Mouse (Mus musculus) testis, adult 2 months (tissue): ENCODE data around the gene 1700003E16Rik. TPM values are rescaled to one million over a fixed set of nuclear protein-coding genes. Genes with fewer than 3 reads are reported as not detected.

Experiments used
- H3K27ac ChIP-seq: fragments of 200-500 bp; 2 replicates; pipeline ENCODE4 v1.5.1; 2012; ENCODE audit warnings: low read depth, low read length; ENCODE audit not compliant: control insufficient read depth, insufficient read depth
- H3K27me3 ChIP-seq: fragments of 200-500 bp; 2 replicates; pipeline ENCODE4 v1.6.1; 2012; ENCODE audit warnings: mild to moderate bottlenecking, low read length, moderate library complexity; ENCODE audit not compliant: control insufficient read depth, insufficient read depth
- H3K36me3 ChIP-seq: fragments of 200-500 bp; 2 replicates; pipeline ENCODE4 v1.6.1; 2012; ENCODE audit warnings: mild to moderate bottlenecking, low read length; ENCODE audit not compliant: control insufficient read depth, insufficient read depth
- H3K4me1 ChIP-seq: fragments of 200-500 bp; 2 replicates; pipeline ENCODE4 v1.6.1; 2012; ENCODE audit warnings: low read length; ENCODE audit not compliant: control insufficient read depth, insufficient read depth
- H3K4me3 ChIP-seq: fragments of 200-500 bp; 2 replicates; pipeline ENCODE4 v1.5.1; 2012; ENCODE audit warnings: low read depth, mild to moderate bottlenecking, low read length, moderate library complexity, mixed read lengths; ENCODE audit not compliant: control insufficient read depth
- CTCF ChIP-seq: fragments of 200-500 bp; IDR thresholded peaks from 2 replicates; pipeline ENCODE4 v1.5.1; 2012; ENCODE audit warnings: low read depth, mild to moderate bottlenecking, inconsistent platforms, low read length, moderate library complexity; ENCODE audit not compliant: control insufficient read depth, insufficient read depth, insufficient replicate concordance
- POLR2A ChIP-seq: fragments of 200-500 bp; IDR thresholded peaks from 2 replicates; pipeline ENCODE4 v1.6.1; 2012; ENCODE audit warnings: low read depth, mild to moderate bottlenecking, inconsistent platforms, low read length, moderate library complexity; ENCODE audit not compliant: control insufficient read depth
- polyA plus RNA-seq: library from polyadenylated mRNA; depleted of rRNA; stranded (reverse); fragments of >200 nt; gene quantifications from 2 replicates; pipeline ENCODE4 v1.2.3, GENCODE M21; 2012

1700003E16Rik gene
- polyA plus RNA-seq, 1 experiment = 604 TPM

- Histone ChIP-seq H3K27me3 (no peaks in the 10 kb centered on the region), H3K4me3 (no peak overlapping the region), H3K4me1 (peaks cover 29% of the 10 kb centered on the region), H3K36me3 (no peaks in the 10 kb centered on the region), H3K27ac (no peak overlapping the region)
- TF ChIP-seq POLR2A = no peak
- no peak for TF ChIP-seq CTCF
Measured at GRCm38 (mm10) chr6:83134226-83134625, 22.0 kb upstream of the 1700003E16Rik start.

- Histone ChIP-seq H3K27me3 (no peaks in the 10 kb centered on the region), H3K4me1 (peaks cover 29% of the 10 kb centered on the region), H3K27ac (peak within 1 kb of the TSS; percentile 69; the same call in 1 of the 2 replicates), H3K36me3 (no peaks in the 10 kb centered on the region), H3K4me3 (peak within 1 kb of the TSS; percentile 2)
- no peak for TF ChIP-seq CTCF
- TF ChIP-seq POLR2A = no peak
Measured at GRCm38 (mm10) chr6:83134951-83135513, 21.2 kb upstream of the 1700003E16Rik start, which contains the start of gene Rtkn. TSS of gene Rtkn (plus strand) at chr6:83135463.

- H3K27ac ChIP-seq = no peak overlapping the region
- H3K4me1 ChIP-seq = peaks cover 29% of the 10 kb centered on the region
- H3K27me3 ChIP-seq = no peaks in the 10 kb centered on the region
- H3K36me3 ChIP-seq = no peaks in the 10 kb centered on the region
- TF ChIP-seq POLR2A (no peak), CTCF (no peak)
- H3K4me3 ChIP-seq = peak overlapping the region; percentile 2
Measured at GRCm38 (mm10) chr6:83135571-83136161, 20.5 kb upstream of the 1700003E16Rik start.

GRCm38 (mm10) chr6:83136291-83136880, 19.8 kb upstream of the 1700003E16Rik start:
- H3K27me3 ChIP-seq = no peaks in the 10 kb centered on the region
- no peaks in the 10 kb centered on the region for H3K36me3 ChIP-seq
- peak overlapping the region; percentile 69 for H3K27ac ChIP-seq
- H3K4me3 ChIP-seq = peak overlapping the region; percentile 59
- no peak for TF ChIP-seq POLR2A
- H3K4me1 ChIP-seq = peaks cover 29% of the 10 kb centered on the region

GRCm38 (mm10) chr6:83136881-83137575, 19.2 kb upstream of the 1700003E16Rik start:
- peak overlapping the region; percentile 69 for H3K27ac ChIP-seq
- no peaks in the 10 kb centered on the region for H3K27me3 ChIP-seq
- TF ChIP-seq CTCF (no peak), POLR2A (no peak)
- peaks cover 31% of the 10 kb centered on the region for H3K4me1 ChIP-seq
- H3K36me3 ChIP-seq = no peaks in the 10 kb centered on the region
- H3K4me3 ChIP-seq = peak overlapping the region; percentile 59

- TF ChIP-seq CTCF = no peak
- no peak for TF ChIP-seq POLR2A
- Histone ChIP-seq H3K4me1 (peaks cover 36% of the 10 kb centered on the region), H3K36me3 (no peaks in the 10 kb centered on the region), H3K27ac (peak overlapping the region; percentile 69; the same call in 1 of the 2 replicates), H3K4me3 (peak overlapping the region; percentile 59), H3K27me3 (no peaks in the 10 kb centered on the region)
Measured at GRCm38 (mm10) chr6:83137576-83137950, 18.6 kb upstream of the 1700003E16Rik start.

GRCm38 (mm10) chr6:83138056-83138455, 18.1 kb upstream of the 1700003E16Rik start:
- no peak for TF ChIP-seq POLR2A
- TF ChIP-seq CTCF = no peak
- H3K36me3 ChIP-seq = no peaks in the 10 kb centered on the region
- H3K4me1 ChIP-seq = peaks cover 36% of the 10 kb centered on the region
- no peaks in the 10 kb centered on the region for H3K27me3 ChIP-seq
- peak overlapping the region; percentile 30 for H3K4me3 ChIP-seq
- peak overlapping the region; percentile 56; the same call in 1 of the 2 replicates for H3K27ac ChIP-seq
